Mouse (Mus musculus): ENCODE results near the gene P3h3. TPM values are rescaled to one million over a fixed set of nuclear protein-coding genes. Genes with fewer than 3 reads are reported as not detected.
"Not testable (repeated sequence)": the region's sequence is repeated elsewhere in the genome, so short reads cannot be mapped to it uniquely, and the experiment has no call there.

Gene P3h3
- polyA plus RNA-seq, 1 experiment from 2014 or later = 62.3 TPM

- 12% methylated on average over 9 of the region's 9 CpGs for WGBS
- peak; percentile 71; the same call in 1 of the 2 replicates for ATAC-seq (ENCODE audit: insufficient number of reproducible peaks, low FRiP score, low TSS enrichment, low read depth)
These were observed 10.2 kb downstream of the P3h3 start for GRCm38 (mm10) chr6:124847305-124847704.

GRCm38 (mm10) chr6:124840241-124841167 is 17.0 kb downstream of the P3h3 start, which contains the start of gene Gnb3:
Gnb3 (minus strand) TSS chr6:124840275.
- Histone ChIP-seq H3K27ac (no peak within 1 kb of the TSS; the same call in 1 of the 2 replicates), H3K36me3 (peaks cover 39% of the 10 kb centered on the region), H3K4me1 (peaks cover 24% of the 10 kb centered on the region), H3K9me3 (no peaks in the 10 kb centered on the region), H3K4me2 (no peak within 1 kb of the TSS), H3K27me3 (no peaks in the 10 kb centered on the region), H3K4me3 (no peak within 1 kb of the TSS), H3K9ac (no peak within 1 kb of the TSS)
- WGBS = 32% methylated on average over 15 of the region's 15 CpGs
- no peak for ATAC-seq (ENCODE audit: insufficient number of reproducible peaks, low FRiP score, low TSS enrichment, low read depth)

More at GRCm38 (mm10) chr6:124847305-124847704, 10.2 kb downstream of the P3h3 start:
- Histone ChIP-seq H3K36me3 (peaks cover 72% of the 10 kb centered on the region), H3K27ac (no peak overlapping the region), H3K4me2 (no peak overlapping the region), H3K4me3 (no peak overlapping the region), H3K9ac (no peak overlapping the region), H3K9me3 (no peaks in the 10 kb centered on the region), H3K27me3 (no peaks in the 10 kb centered on the region), H3K4me1 (peaks cover 2% of the 10 kb centered on the region; the same call in 1 of the 2 replicates)

- Histone ChIP-seq H3K4me1 (peaks cover 27% of the 10 kb centered on the region), H3K4me3 (no peak overlapping the region), H3K9ac (no peak overlapping the region), H3K27me3 (no peaks in the 10 kb centered on the region), H3K4me2 (no peak overlapping the region), H3K9me3 (no peaks in the 10 kb centered on the region), H3K27ac (no peak overlapping the region), H3K36me3 (peaks cover 32% of the 10 kb centered on the region)
- WGBS = 9% methylated on average over 8 of the region's 8 CpGs
- no peak for ATAC-seq (ENCODE audit: insufficient number of reproducible peaks, low FRiP score, low TSS enrichment, low read depth)
These were observed 17.7 kb downstream of the P3h3 start for GRCm38 (mm10) chr6:124839805-124840204.

- 65% methylated on average over 7 of the region's 7 CpGs for WGBS
- Histone ChIP-seq H3K36me3 (peaks cover 29% of the 10 kb centered on the region), H3K4me2 (no peak overlapping the region), H3K9ac (no peak overlapping the region), H3K4me1 (peaks cover 35% of the 10 kb centered on the region), H3K4me3 (no peak overlapping the region), H3K27me3 (no peaks in the 10 kb centered on the region), H3K27ac (no peak overlapping the region), H3K9me3 (no peaks in the 10 kb centered on the region)
- ATAC-seq (ENCODE audit: insufficient number of reproducible peaks, low FRiP score, low TSS enrichment, low read depth) = no peak
These were observed 21.1 kb downstream of the P3h3 start for GRCm38 (mm10) chr6:124836411-124836810.

- Histone ChIP-seq H3K9me3 (no peaks in the 10 kb centered on the region), H3K36me3 (peaks cover 26% of the 10 kb centered on the region), H3K4me1 (peaks cover 38% of the 10 kb centered on the region), H3K27ac (no peak overlapping the region), H3K4me2 (no peak overlapping the region), H3K9ac (no peak overlapping the region; the same call in 1 of the 2 replicates), H3K27me3 (no peaks in the 10 kb centered on the region), H3K4me3 (no peak overlapping the region)
- ATAC-seq (ENCODE audit: insufficient number of reproducible peaks, low FRiP score, low TSS enrichment, low read depth) = no peak
- 38% methylated on average over 10 of the region's 10 CpGs for WGBS
These were observed 22.0 kb downstream of the P3h3 start for GRCm38 (mm10) chr6:124835531-124835930.

GRCm38 (mm10) chr6:124834512-124835081 is 23.0 kb downstream of the P3h3 start:
- H3K36me3 ChIP-seq = peaks cover 26% of the 10 kb centered on the region
- no peaks in the 10 kb centered on the region for H3K27me3 ChIP-seq
- H3K9ac ChIP-seq = no peak overlapping the region
- WGBS = 75% methylated on average over 6 of the region's 6 CpGs
- no peak overlapping the region for H3K4me2 ChIP-seq
- no peak for ATAC-seq (ENCODE audit: insufficient number of reproducible peaks, low FRiP score, low TSS enrichment, low read depth)
- H3K4me1 ChIP-seq = peaks cover 33% of the 10 kb centered on the region
- no peak overlapping the region for H3K27ac ChIP-seq
- no peaks in the 10 kb centered on the region for H3K9me3 ChIP-seq
- no peak overlapping the region for H3K4me3 ChIP-seq

GRCm38 (mm10) chr6:124831649-124832048 is 25.9 kb downstream of the P3h3 start:
- Histone ChIP-seq H3K4me2 (no peak overlapping the region), H3K4me3 (peak overlapping the region; percentile 74; the same call in 1 of the 2 replicates), H3K9me3 (no peaks in the 10 kb centered on the region), H3K9ac (no peak overlapping the region), H3K4me1 (peaks cover 42% of the 10 kb centered on the region), H3K27me3 (no peaks in the 10 kb centered on the region), H3K36me3 (peaks cover 31% of the 10 kb centered on the region), H3K27ac (no peak overlapping the region)
- ATAC-seq (ENCODE audit: insufficient number of reproducible peaks, low FRiP score, low TSS enrichment, low read depth) = no peak
- WGBS = 91% methylated on average over 8 of the region's 8 CpGs

GRCm38 (mm10) chr6:124831199-124831598 is 26.4 kb downstream of the P3h3 start:
- not testable (repeated sequence) for ATAC-seq (ENCODE audit: insufficient number of reproducible peaks, low FRiP score, low TSS enrichment, low read depth); H3K9me3 ChIP-seq; H3K9ac ChIP-seq; H3K27ac ChIP-seq; H3K27me3 ChIP-seq
- H3K4me1 ChIP-seq = peaks cover 38% of the 10 kb centered on the region
- peak overlapping the region; percentile 74 for H3K4me3 ChIP-seq
- peaks cover 33% of the 10 kb centered on the region for H3K36me3 ChIP-seq
- peak overlapping the region; percentile 87 for H3K4me2 ChIP-seq
- WGBS = 93% methylated on average over 4 of the region's 4 CpGs

GRCm38 (mm10) chr6:124829799-124830700 is 27.5 kb downstream of the P3h3 start:
- under 1% methylated on average over 38 of the region's 38 CpGs for whole genome bisulfite sequencing
- ATAC-seq (ENCODE audit: insufficient number of reproducible peaks, low FRiP score, low TSS enrichment, low read depth) = peak; percentile 80
- H3K36me3 ChIP-seq = peaks cover 44% of the 10 kb centered on the region

GRCm38 (mm10) chr6:124828868-124829798 is 28.4 kb downstream of the P3h3 start, which contains the start of the genes Usp5 and Cdca3:
Usp5 (minus strand) TSS chr6:124829484.
Cdca3 (plus strand) TSS chr6:124829547.
- ATAC-seq (ENCODE audit: insufficient number of reproducible peaks, low FRiP score, low TSS enrichment, low read depth) = peak; percentile 95
- no peaks in the 10 kb centered on the region for H3K9me3 ChIP-seq
- H3K27me3 ChIP-seq = no peaks in the 10 kb centered on the region
- H3K4me3 ChIP-seq = peak within 1 kb of the TSS; percentile 74
- peak within 1 kb of the TSS; percentile 93 for H3K27ac ChIP-seq
- H3K4me1 ChIP-seq = peaks cover 30% of the 10 kb centered on the region
- peak within 1 kb of the TSS; percentile 87 for H3K4me2 ChIP-seq
- H3K36me3 ChIP-seq = peaks cover 48% of the 10 kb centered on the region
- under 1% methylated on average over 55 of the region's 55 CpGs for WGBS
- peak within 1 kb of the TSS; percentile 55 for H3K9ac ChIP-seq

More at GRCm38 (mm10) chr6:124829799-124830700, 27.5 kb downstream of the P3h3 start:
- H3K4me1 ChIP-seq = peaks cover 30% of the 10 kb centered on the region
- H3K27me3 ChIP-seq = no peaks in the 10 kb centered on the region
- H3K27ac ChIP-seq = peak overlapping the region; percentile 93
- H3K9me3 ChIP-seq = no peaks in the 10 kb centered on the region
- H3K4me3 ChIP-seq = peak overlapping the region; percentile 74
- H3K4me2 ChIP-seq = peak overlapping the region; percentile 87
- peak overlapping the region; percentile 55 for H3K9ac ChIP-seq
